Mouse (Mus musculus) common myeloid progenitor, adult 5-6 weeks (primary cell): ENCODE data around the gene Runx2. TPM values are rescaled to one million over a fixed set of nuclear protein-coding genes. Genes with fewer than 3 reads are reported as not detected.

ENCODE experiments used
- ATAC-seq: replicated peaks from 2 replicates; pipeline ENCODE4 v1.8.0; 2016; ENCODE audit warnings: low read depth, mild to moderate bottlenecking, moderate TSS enrichment, inconsistent platforms; ENCODE audit not compliant: poor library complexity, severe bottlenecking
- total RNA-seq: library from RNA; stranded (forward); fragments of 200-1000, 187-1606 nt; gene quantifications from 2 replicates; pipeline ENCODE4 v1.2.3, GENCODE M21; 2017

Gene Runx2
- total RNA-seq, 1 experiment from 2014 or later: 27.3 TPM

- ATAC-seq: no peak
Observed at GRCm38 (mm10) chr17:44770871-44771270, 43.7 kb downstream of the Runx2 start.

GRCm38 (mm10) chr17:44768522-44768921 is 46.1 kb downstream of the Runx2 start:
- no peak for ATAC-seq

GRCm38 (mm10) chr17:44767375-44767774 is 47.2 kb downstream of the Runx2 start:
- no peak for ATAC-seq

- ATAC-seq: no peak
Observed at GRCm38 (mm10) chr17:44766975-44767374, 47.6 kb downstream of the Runx2 start.

- ATAC-seq: no peak
Observed at GRCm38 (mm10) chr17:44766318-44766717, 48.3 kb downstream of the Runx2 start.

- ATAC-seq: no peak
Observed at GRCm38 (mm10) chr17:44745378-44745777, 69.2 kb downstream of the Runx2 start.

- no peak for ATAC-seq
Observed at GRCm38 (mm10) chr17:44743780-44744179, 70.8 kb downstream of the Runx2 start.

GRCm38 (mm10) chr17:44742246-44742645 is 72.4 kb downstream of the Runx2 start:
- no peak for ATAC-seq

GRCm38 (mm10) chr17:44738121-44738637 is 76.4 kb downstream of the Runx2 start:
- ATAC-seq: no peak

- ATAC-seq: no peak
Observed at GRCm38 (mm10) chr17:44737275-44738120, 77.1 kb downstream of the Runx2 start.

GRCm38 (mm10) chr17:44735991-44736561 is 78.5 kb downstream of the Runx2 start:
- peak; percentile 43 for ATAC-seq

GRCm38 (mm10) chr17:44735223-44735990 is 79.2 kb downstream of the Runx2 start:
- peak; percentile 17 for ATAC-seq

- ATAC-seq: peak; percentile 44
Observed at GRCm38 (mm10) chr17:44734501-44735222, 79.9 kb downstream of the Runx2 start.

GRCm38 (mm10) chr17:44733544-44734310 is 80.9 kb downstream of the Runx2 start:
- no peak for ATAC-seq

- ATAC-seq: peak; percentile 59; the same call in 1 of the 2 replicates
Observed at GRCm38 (mm10) chr17:44728464-44728863, 86.1 kb downstream of the Runx2 start.

- no peak for ATAC-seq
Observed at GRCm38 (mm10) chr17:44727675-44728074, 86.9 kb downstream of the Runx2 start.

GRCm38 (mm10) chr17:44724805-44725480 is 89.7 kb downstream of the Runx2 start:
- ATAC-seq: peak; percentile 72

- no peak for ATAC-seq
Observed at GRCm38 (mm10) chr17:44724255-44724654, 90.3 kb downstream of the Runx2 start.
